Mouse (Mus musculus) frontal cortex, postnatal 36 days (tissue): ENCODE measurements around the gene Ugt1a7c.
"Not testable (repeated sequence)": the region's sequence is repeated elsewhere in the genome, so short reads cannot be mapped to it uniquely, and the experiment has no call there.

ENCODE experiments used
- DNase-seq, 2 experiments: peaks; one replicate each; pipeline ENCODE4 v3.0.0; 2022; ENCODE audit warnings: low spot score in 2 of 2

The Ugt1a7c gene

DNA sequence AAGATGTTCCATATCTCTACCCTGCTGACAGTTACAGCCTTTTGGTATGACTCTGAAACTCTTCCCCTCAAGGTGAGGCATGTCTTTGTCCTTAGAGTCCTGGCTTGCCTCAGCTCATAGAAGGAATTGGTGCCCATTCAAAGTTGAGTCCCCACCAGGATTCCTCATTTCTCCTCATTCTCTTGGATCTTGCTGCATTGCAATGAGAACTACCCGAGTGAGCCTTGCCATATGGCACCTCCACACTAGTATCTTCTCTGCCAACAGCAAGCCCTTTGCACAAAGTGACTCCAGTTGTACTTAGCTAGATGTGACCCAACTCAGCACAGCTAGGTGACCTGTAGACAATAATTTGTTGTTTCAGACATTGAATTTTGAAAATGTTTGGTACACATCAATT is 128.7 kb downstream of the Ugt1a7c start:
- no peak for DNase-seq

DNA sequence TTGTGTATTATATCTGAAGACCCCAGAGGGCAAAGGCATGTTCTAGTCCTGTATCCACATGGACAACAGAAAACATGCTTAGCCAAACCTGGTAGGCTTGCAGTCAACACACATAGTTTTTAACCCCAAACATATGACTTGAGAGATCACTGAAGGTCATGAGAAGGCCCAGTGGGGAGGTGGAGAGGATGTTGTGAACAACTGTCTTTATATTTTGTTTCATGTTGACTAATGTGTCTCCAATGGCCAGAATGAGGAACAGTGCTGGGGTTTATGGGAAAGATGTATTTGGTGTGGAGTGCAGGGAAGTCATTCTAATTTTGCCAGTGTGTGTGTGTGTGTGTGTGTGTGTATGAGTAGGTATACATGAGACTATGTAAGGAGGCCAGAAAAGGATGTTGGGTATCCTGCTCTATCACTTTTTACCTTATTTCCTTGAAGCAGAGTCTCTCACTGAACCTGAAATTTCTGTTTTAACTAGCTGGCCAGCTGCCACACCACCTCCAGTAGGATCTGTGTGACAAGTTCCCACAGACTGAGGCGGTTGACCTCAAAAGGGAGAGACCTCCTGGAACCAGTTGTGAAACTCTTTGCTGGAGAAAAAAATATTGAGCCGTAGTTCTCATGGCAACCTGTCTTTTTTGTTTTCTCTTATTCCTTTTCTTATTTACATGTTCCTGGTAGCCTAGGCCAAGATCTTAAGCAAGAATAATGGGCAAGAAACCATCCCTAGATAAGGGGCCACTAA is 129.3 kb downstream of the Ugt1a7c start:
- no peak for DNase-seq

DNA sequence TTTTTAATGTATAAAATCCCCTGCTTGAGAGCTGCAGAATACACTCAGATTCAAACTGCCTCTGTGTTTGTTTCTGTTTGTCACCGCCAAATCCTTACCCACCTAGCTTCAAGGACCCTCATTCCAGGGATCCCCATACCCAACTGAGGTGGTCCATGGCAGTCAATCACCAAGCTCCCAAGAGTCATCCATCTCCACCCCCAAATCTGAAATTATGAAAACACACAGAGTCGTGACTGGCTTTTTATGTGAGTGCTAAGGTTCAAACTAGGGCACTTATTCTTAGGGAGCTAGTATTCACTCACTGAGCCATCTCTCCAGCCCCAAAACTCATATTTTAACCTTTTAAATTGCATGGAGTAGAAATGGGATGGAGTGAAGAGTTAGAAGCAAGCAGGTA is 130.4 kb downstream of the Ugt1a7c start:
- DNase-seq: not testable (repeated sequence)

DNA sequence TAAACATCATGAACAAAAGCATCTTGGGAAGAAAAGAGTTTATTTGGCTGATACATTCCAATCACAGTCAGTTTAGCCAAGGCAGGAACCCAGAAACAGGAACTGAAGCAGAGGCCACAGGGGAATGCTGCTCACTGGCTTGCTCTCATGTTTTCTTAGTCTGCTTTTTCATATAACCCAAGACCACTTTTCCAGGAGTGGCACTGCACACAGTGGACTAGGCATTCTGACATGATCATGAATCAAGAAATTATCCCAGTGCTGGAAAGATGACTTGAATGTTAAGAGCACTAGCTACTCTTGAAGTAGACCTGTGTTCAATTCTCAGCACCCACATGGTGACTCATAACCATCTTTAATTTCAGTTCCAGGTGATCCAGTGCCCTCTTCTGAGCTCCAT is 130.9 kb downstream of the Ugt1a7c start:
- no peak for DNase-seq

DNA sequence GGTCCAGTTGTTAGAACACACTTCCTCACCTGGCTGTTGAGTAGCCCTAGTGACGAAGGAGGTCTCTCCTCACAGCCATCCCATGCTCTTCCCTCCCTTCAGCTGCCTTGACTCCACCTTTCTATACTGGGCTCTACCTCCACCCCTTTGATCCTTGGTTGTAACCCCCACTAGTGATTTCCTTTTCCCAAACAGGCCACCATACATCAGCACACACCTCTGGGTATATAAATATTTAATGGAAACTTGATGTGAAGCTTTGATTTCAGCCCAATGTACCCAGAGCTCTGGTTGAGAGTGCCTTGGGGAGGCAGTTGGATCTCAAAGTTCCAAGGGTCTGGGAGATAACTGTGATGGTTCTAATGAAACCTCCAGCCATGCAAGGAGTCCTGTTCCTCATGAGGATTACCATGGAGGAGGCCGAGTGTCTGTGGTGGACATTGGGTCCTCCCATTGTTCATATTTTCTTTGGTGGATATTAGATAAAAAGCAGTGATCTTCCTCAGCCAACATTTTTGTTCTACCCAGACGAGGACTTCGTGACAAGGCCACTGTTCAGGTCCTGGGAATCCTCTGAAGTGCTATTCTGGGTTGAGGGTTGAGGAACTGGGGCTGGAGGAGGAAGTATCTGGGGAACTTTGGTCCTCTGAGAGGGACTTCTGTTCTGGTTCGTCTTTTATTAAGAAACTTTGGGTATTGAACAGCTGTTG is 132.0 kb downstream of the Ugt1a7c start, which contains the start of gene Mroh2a:
Gene Mroh2a, plus strand, starts transcription at position 317 of the 710 bp plus-strand sequence.
- no peak for DNase-seq

DNA sequence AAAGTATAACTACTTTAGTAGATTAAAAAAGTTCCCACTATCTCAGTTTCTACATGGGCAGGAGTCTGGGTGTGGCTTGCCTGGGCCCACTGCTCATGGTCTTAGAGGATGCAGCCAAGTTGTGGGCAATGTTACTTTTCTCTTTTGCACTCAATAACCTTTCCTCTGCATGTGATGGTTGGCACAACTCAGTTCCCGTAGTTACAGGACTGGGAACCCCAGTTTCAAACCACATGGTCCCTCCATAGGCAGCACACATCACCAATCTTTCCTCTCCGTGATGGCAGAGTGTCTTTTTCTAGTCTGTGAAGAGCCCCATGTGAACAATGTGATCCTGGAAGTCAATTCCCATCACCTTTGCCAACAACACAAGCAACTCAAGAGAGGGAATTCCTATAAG is 132.6 kb downstream of the Ugt1a7c start:
- no peak for DNase-seq

DNA sequence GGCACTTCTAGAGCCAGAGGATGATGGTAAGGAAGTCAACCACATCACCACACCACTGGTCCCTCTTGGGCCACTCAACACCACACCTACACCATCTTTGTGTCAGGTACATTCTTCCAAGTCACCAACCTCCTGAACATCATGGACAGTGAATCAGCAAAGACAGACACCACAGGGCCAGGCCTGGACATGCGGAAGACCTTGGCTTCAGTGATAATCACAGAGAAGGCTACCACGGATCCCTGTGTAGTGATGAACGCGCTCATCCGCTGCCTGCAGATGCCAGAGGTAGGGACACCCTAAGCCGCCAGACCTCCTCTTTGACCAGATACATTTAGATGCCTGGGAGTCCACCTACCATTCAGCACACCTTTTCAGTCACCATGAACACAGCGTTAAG is 133.3 kb downstream of the Ugt1a7c start:
- DNase-seq: no peak

DNA sequence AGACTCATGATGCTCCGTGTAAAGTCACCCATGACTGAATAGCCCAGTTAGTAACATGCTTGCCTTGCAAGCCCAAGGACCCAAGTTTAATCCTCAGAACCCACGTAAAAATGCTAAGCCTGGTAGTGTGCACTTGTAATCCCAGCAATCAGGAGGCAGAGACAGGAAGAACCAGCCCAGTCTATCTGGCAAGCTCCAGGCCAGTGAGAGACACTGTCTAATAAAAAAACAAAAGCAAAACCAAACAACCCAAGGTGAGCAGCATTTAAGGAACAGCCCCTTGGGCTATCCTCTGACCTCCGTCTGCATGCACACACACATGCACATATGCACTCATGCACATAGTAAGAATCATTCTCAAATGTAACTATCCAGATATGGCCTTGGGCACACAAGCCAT is 134.7 kb downstream of the Ugt1a7c start:
- DNase-seq: no peak

DNA sequence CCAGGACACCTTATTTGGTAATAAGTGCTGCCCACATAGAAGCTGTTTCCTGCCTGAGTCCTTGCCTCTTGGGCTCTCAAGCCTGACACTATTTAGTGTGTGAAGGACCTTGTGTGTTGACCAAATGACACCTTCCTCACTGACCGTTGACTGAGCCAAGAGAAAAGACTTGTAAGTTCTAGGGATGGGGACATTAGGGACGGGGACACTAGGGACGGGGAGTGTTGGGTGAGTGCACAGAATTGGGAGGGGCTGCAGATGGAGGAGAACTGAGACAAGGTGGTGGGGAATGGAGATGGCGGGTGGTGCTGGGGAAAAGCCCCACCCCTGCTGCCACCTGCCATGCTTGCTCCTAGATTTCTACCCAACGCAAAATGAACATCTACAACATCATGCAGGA is 135.1 kb downstream of the Ugt1a7c start:
- no peak for DNase-seq

DNA sequence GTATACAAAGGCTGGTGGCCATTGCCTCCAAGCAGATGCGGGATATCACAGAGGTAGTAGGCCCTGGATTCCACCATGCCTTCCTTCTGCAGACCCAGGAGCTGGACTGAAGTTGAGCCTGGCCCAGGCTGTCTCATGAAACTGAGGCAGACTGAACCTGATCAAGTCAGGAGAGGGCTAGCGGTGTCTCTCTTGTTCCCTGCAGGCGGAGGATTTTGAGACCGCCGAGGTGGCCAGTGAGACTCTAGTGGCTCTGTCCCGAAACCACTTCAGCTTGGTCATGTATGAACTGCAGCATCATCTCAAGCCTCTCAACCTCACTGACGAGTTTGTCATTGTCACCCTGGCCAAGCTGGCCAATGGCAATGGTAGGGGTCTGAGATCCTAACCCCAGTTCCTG is 135.6 kb downstream of the Ugt1a7c start:
- no peak for DNase-seq

DNA sequence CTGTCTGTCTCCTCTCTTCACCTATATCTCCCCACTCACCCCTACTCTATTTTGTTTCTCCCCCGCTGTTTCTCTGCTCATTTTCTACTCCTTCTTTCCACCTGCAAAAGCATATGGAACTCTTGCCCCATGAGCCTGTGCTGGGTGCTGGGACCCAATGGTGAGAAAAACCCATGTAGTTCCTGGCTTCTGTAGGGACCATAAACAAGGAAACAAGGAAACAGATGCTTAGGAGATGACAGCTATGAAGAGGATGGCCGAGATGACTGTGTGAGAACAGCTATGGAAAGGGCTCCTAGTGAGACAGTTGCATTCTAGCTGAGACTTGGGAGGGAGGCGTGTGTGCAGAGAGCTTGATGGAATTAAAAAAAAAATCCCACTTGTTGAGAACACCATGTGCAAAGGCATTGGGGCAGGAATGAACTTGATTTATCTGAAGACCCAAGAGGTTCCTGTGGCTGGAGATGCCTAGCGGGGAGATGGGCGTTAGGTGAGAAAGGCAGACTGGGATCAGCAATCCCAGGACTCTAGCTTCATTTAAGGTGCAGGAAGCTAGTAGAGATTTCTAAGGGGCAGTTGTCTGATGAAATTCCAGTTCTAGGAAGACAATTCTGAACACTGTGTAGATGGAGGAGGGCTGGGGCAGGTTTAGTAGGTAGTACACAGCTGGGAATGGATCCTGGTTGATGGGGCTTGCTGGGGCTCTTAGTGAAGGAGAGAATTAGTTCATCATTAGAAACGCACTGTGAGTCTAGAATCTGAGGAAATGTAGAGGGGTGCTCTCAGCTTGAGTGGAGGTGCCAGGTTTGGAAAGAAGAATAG is 136.3 kb downstream of the Ugt1a7c start:
- DNase-seq: no peak

DNA sequence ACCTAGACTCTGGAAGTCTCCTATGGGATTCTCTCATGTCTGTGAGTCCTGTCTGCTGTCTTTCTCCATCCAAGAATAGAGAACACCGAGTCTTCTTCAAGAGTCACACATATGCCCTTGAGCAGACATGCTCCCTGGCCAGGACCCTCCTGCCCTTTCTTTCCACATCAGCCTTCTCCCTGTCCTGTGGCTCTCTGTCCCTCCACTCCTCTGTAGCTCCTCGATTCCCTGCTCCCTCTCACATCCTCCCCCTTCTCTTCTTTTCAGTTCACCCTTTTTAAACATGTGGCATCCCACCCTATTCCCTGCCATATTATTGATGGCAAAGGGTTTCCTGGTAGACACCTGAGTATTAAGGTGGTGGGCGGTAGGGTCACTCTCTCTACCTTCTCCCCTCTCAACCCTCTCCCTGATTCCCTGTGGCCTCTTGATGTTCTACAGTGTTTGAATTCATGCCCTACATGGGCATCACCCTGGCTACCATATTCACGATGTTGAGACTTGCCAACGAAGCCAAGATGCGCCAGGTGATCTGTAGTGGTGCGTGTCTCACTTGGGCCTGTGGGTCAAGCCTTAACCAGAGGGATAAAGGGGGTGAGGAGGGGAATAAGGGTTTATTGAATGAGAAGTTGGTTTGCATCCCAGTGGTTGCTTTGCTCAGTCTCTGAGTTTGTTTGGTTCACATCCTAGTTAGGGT is 137.1 kb downstream of the Ugt1a7c start:
- DNase-seq: no peak

DNA sequence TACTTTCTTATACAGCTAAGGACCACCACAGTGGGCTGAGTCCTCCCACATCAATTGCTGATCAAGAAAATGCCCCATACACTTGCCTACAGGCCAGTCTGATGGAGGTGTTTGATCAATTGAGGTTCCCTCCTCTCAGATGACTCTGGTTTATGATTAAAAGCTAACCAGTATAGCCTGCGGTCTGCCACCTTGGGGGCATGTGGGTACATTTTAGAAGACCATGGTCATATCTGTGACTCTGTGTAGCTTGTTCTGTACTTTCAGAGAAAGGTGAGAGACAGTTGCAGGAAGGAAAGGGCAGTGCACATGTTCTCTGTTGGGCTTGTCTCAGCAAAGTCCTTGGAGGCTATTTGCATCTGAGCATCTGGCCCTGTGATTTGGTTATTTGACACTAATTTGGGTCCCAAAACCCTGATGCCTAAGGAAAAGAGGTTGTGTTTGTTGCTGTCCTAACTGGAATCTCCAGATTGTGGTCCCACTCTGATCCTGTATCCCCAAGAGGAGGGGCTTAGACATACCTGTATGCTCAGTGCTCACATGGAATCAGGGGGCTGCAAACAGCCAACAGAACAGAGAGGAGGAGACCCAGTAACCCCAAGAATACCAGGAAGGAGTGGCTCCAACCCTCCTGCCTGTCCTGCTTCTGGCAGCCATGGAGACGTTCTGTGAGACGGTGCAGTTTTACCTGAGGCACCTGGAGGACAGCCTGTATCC is 138.0 kb downstream of the Ugt1a7c start:
- no peak for DNase-seq

DNA sequence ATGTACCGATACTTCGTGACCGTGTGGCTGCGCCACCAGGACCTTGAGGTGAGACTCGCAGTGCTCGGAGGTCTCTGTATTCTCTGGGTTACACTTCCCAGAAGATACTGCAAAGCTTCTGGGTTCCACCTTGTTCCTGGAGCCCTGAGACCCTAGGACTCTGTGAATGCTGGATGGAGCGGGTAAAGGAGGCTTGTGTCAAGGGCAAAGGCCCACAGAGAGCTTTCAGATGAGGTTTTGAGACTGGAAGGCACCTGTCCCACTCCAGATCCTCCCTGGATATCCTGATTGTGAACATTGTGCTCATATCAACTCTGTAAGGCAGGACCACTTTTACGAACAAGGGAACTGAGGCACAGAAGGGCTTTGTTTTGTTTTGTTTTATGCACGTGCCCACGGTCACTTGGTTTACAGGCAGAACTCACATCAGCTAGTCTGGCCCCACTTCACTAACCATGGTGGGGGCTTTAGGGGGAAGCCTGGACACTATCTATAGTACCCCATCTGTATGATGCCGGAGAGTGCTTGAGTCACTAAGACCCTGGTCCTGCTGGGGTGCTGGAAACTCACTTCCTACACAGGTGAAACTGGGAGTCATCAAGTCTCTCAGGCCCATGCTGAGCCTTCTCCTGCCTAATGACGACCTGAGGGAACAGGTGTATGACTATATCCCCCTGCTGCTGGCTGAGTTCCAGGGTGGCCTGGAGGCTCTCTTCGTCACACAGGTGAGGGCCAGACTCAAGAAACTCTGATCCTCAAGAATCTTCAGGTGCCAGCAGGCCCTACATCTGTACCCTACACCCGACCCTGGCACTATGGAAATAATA is 138.8 kb downstream of the Ugt1a7c start:
- no peak for DNase-seq

DNA sequence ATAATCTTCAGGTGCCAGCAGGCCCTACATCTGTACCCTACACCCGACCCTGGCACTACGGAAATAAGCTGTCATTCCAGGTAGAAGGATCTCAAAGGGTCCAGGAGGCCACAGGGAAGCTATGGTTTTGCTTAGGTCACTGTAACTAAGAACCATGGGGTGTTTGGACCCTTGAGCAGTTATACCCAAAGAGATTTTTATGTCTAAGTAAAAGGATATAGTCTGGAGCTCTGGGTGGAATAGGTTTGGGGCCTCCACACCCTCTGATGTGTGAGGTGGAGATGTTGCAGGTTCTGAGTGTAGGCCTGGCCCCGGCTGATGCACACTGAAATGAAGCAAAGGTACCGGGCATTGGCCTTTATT is 139.4 kb downstream of the Ugt1a7c start:
- no peak for DNase-seq

DNA sequence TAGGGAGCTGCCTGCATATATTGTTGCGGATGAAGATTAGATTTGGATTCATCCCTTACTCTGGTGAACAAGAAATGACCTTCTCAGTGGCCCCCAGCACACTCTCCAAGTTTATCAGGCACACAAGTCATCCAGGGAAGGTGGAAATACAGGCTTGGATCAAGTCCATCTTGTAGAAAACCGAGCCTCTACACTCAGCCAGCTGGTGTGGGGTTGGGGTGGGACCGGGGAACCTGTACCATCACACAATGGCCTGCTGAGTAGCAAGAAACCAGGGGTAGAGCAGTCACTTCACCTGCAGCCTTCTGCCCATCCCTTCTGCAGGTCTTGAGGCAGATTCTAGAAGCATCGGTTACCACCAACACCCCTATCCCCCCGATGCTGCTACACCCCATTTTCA is 139.8 kb downstream of the Ugt1a7c start:
- DNase-seq: no peak

DNA sequence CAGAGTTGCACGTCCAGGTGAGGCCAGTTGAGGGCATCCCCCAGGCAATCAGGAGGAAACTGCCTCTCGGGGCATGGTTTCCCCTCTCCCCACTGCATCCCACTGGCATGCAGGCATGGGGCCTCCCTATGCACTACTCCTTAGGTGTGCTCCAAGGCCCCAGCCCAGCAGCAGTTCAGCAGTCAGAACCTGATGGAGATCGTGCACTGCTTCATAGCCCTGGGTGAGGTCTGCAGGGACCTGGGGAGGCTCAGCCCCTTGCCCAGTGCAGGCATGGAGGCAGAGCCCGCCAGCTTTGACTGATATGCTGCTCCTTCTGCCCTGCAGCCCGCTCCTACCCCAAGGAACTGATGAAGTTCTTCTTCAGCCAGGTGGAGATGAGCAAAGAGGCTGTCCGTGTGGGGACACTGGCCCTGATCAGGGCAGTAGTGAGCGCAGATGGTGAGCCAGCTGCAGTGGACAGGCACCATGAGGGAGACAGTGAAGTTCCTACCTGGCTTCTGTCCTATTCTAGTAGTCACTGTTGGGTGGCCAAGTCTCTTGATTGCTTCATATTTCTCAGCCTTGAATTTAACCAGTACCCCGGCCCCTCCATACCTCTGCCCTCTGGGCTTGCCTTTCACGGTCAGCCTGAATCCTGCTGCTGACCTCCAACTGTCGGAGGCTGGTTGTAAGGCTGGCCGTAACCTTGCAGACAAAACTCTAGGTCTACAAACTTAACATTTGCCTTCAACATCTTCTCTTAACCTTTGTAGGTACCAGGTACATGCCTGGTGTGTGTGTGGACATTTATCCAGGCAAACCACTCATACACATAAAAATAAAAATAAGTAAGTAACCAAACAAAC is 140.4 kb downstream of the Ugt1a7c start:
- no peak for DNase-seq

DNA sequence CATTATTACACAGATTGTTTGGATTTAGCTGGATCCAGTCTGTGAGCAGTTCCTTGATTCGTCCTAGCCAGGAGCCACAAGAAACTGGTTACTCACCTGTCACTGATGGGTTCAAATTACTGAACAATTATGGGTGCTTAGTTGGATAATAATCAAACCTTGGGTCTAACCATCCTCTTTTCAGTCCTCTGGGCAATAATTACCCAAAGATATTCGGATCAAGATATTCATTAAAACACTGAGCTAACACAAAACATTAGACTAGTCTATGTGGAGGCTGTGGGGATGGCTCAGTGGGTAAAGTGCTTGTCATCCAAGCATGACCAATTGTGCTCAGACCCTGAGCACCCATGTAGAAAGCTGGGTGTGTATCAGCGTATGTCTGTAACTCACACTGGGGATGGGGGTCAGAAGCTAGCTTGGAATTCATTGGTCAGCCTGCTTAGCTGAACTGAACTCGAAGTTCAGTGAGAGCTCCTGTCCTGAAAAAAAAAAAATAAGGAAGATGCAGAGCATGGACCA is 141.1 kb downstream of the Ugt1a7c start:
- DNase-seq: no peak

DNA sequence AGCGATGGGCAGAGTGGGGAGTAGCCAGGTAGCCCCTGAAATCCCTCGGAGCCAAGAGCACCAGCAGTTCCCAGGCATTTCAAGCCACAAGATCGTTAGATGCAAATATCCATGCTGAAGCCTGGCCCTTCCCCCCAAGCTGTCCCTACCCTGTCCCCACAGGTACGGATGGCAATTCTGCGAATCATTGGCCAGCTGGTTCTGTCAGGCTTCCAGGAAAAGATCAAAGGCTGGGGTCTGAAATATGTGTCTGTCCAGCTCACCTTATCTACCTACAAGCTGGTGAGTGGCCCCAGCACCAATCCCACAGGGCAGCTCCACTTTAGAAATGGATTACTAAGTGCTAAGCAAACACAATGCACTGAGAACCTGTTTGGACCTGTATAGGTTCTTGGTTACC is 142.4 kb downstream of the Ugt1a7c start:
- DNase-seq: no peak
